Mouse (Mus musculus) bone marrow macrophage, adult 2 months (primary cell): ENCODE results near the gene Mpzl3. TPM values are rescaled to one million over a fixed set of nuclear protein-coding genes. Genes with fewer than 3 reads are reported as not detected.
A peak's percentile ranks its signal among the peaks of the same experiment; 100 is the strongest.

Experiments
- H3K27ac ChIP-seq: 2 replicates; pipeline ENCODE4 v1.5.1; 2012; ENCODE audit warnings: low read depth, low read length; ENCODE audit not compliant: insufficient read depth
- H3K4me1 ChIP-seq: 2 replicates; pipeline ENCODE4 v1.6.1; 2012; ENCODE audit warnings: low read length; ENCODE audit not compliant: control insufficient read depth, insufficient read depth
- H3K4me3 ChIP-seq: 2 replicates; pipeline ENCODE4 v1.5.1; 2012; ENCODE audit warnings: mild to moderate bottlenecking, low read length, moderate library complexity; ENCODE audit not compliant: insufficient read depth
- CTCF ChIP-seq: IDR thresholded peaks from 2 replicates; pipeline ENCODE4 v1.5.1; 2012; ENCODE audit warnings: low read depth, mild to moderate bottlenecking, low read length, moderate library complexity
- POLR2A ChIP-seq: IDR thresholded peaks from 2 replicates; pipeline ENCODE4 v1.6.1; 2012; ENCODE audit warnings: mild to moderate bottlenecking, low read depth, low read length, borderline replicate concordance
- polyA plus RNA-seq: library from polyadenylated mRNA; stranded (reverse); fragments of >200 nt; gene quantifications from 2 replicates; pipeline ENCODE4 v1.2.4, GENCODE M21; 2012; ENCODE audit not compliant: missing spikeins, insufficient read depth, insufficient read length

Mpzl3 gene
- polyA plus RNA-seq, 1 experiment = 1.1 TPM

- H3K4me3 ChIP-seq = no peak overlapping the region
- TF ChIP-seq POLR2A (no peak), CTCF (no peak)
- peaks cover 6% of the 10 kb centered on the region; the same call in 1 of the 2 replicates for H3K4me1 ChIP-seq
- H3K27ac ChIP-seq = no peak overlapping the region
Observed at GRCm38 (mm10) chr9:45118552-45118951, 63.6 kb downstream of the Mpzl3 start.

GRCm38 (mm10) chr9:45119316-45119953 lies 64.4 kb downstream of the Mpzl3 start:
- Histone ChIP-seq H3K4me3 (no peak overlapping the region), H3K27ac (no peak overlapping the region), H3K4me1 (peaks cover 6% of the 10 kb centered on the region; the same call in 1 of the 2 replicates)
- no peak for TF ChIP-seq POLR2A
- no peak for TF ChIP-seq CTCF

GRCm38 (mm10) chr9:45119954-45120530 lies 65.1 kb downstream of the Mpzl3 start:
- H3K4me3 ChIP-seq = no peak overlapping the region
- TF ChIP-seq CTCF = no peak
- TF ChIP-seq POLR2A = no peak
- H3K27ac ChIP-seq = no peak overlapping the region
- H3K4me1 ChIP-seq = peaks cover 6% of the 10 kb centered on the region; the same call in 1 of the 2 replicates

GRCm38 (mm10) chr9:45120567-45120966 lies 65.6 kb downstream of the Mpzl3 start:
- Histone ChIP-seq H3K4me1 (peaks cover 6% of the 10 kb centered on the region; the same call in 1 of the 2 replicates), H3K4me3 (no peak overlapping the region), H3K27ac (no peak overlapping the region)
- TF ChIP-seq CTCF (no peak), POLR2A (no peak)

- Histone ChIP-seq H3K27ac (no peak overlapping the region), H3K4me1 (peaks cover 6% of the 10 kb centered on the region; the same call in 1 of the 2 replicates), H3K4me3 (no peak overlapping the region)
- TF ChIP-seq POLR2A (no peak), CTCF (no peak)
Observed at GRCm38 (mm10) chr9:45121001-45121400, 66.0 kb downstream of the Mpzl3 start.

GRCm38 (mm10) chr9:45121769-45122168 lies 66.8 kb downstream of the Mpzl3 start:
- Histone ChIP-seq H3K4me3 (no peak overlapping the region), H3K27ac (no peak overlapping the region), H3K4me1 (peaks cover 6% of the 10 kb centered on the region; the same call in 1 of the 2 replicates)
- TF ChIP-seq POLR2A (no peak), CTCF (peak; percentile 78)

- 0 out of 2 replicates have a peak, but pooled peaks cover 3% of the 10 kb centered on the region for H3K4me1 ChIP-seq
- no peak overlapping the region for H3K4me3 ChIP-seq
- no peak for TF ChIP-seq POLR2A
- no peak for TF ChIP-seq CTCF
- no peak overlapping the region for H3K27ac ChIP-seq
Observed at GRCm38 (mm10) chr9:45122209-45122761, 67.3 kb downstream of the Mpzl3 start.

- 0 out of 2 replicates have a peak, but pooled peaks cover 3% of the 10 kb centered on the region for H3K4me1 ChIP-seq
- H3K27ac ChIP-seq = no peak overlapping the region
- no peak overlapping the region for H3K4me3 ChIP-seq
- TF ChIP-seq CTCF (no peak), POLR2A (no peak)
Observed at GRCm38 (mm10) chr9:45125211-45125610, 70.2 kb downstream of the Mpzl3 start.

GRCm38 (mm10) chr9:45126941-45127340 lies 72.0 kb downstream of the Mpzl3 start:
- no peak overlapping the region for H3K4me3 ChIP-seq
- TF ChIP-seq CTCF (no peak), POLR2A (no peak)
- H3K27ac ChIP-seq = no peak overlapping the region

More at GRCm38 (mm10) chr9:45126941-45127340, 72.0 kb downstream of the Mpzl3 start:
- H3K4me1 ChIP-seq = 0 out of 2 replicates have a peak, but pooled peaks cover 2% of the 10 kb centered on the region

Other genes starting within 250 kb of the Mpzl3 start
- gene Kmt2a, start 173.9 kb upstream of the Mpzl3 start, polyA plus RNA-seq = 31.6 and 32.2 TPM in 2 replicates
- 311 and 441 TPM in 2 replicates for gene Atp5l, start 134.4 kb upstream of the Mpzl3 start, polyA plus RNA-seq
- 40.7 and 48.0 TPM in 2 replicates for gene Ube4a, start 89.6 kb upstream of the Mpzl3 start, polyA plus RNA-seq
- gene Cd3g, start 74.8 kb upstream of the Mpzl3 start, polyA plus RNA-seq = not detected in 2 replicates
- gene Cd3d, start 73.4 kb upstream of the Mpzl3 start, polyA plus RNA-seq = not detected in 2 replicates
- not detected in 2 replicates for gene Cd3e, start 45.6 kb upstream of the Mpzl3 start, polyA plus RNA-seq
- not detected in 2 replicates for gene Mpzl2, start 15.4 kb upstream of the Mpzl3 start, polyA plus RNA-seq
- gene Jaml, start 24.0 kb downstream of the Mpzl3 start, polyA plus RNA-seq = 12.1 and 16.3 TPM in 2 replicates
- 0.23 TPM in 1 of 2 replicates, not detected in the other for gene Scn2b, start 62.6 kb downstream of the Mpzl3 start, polyA plus RNA-seq
- 0.11 TPM in 1 of 2 replicates, not detected in the other for gene Scn4b, start 83.2 kb downstream of the Mpzl3 start, polyA plus RNA-seq
- 2.6 and 3.7 TPM in 2 replicates for gene BC049352, start 126.8 kb downstream of the Mpzl3 start, polyA plus RNA-seq
- gene Tmprss4, start 148.9 kb downstream of the Mpzl3 start, polyA plus RNA-seq = 2.0 and 2.2 TPM in 2 replicates
- 195 and 197 TPM in 2 replicates for gene Il10ra, start 214.0 kb downstream of the Mpzl3 start, polyA plus RNA-seq